ENCODE assay signal across 14 mouse cellular contexts in genomic region chr6:141200173-141200615, GRCm38 (mm10). TPM values are rescaled to one million over a fixed set of nuclear protein-coding genes. Genes with fewer than 3 reads are reported as not detected.
DNase-seq lines count a peak whose midpoint lies in the region; ATAC-seq and TF ChIP-seq lines count a peak whose summit lies in the region.
"Had no signal": no experiment of that assay in that cellular context is flagged by ENCODE, and none has a peak within 500 bp of the region (broad histone marks: within the 10 kb centered on the region; RNA-seq: fewer than 3 reads in every experiment).

No protein-coding gene starts in this region.

- no peak overlapping the region for H3K27ac ChIP-seq in heart, embryonic 15.5 days
- H3K27ac ChIP-seq in midbrain, embryonic 11.5 days (ENCODE audit: low read depth, low read length), result no peak overlapping the region
- H3K27ac ChIP-seq in midbrain, embryonic 10.5 days (replicated peaks), result no peak overlapping the region
- no peak overlapping the region for H3K27ac ChIP-seq in hindbrain, embryonic 15.5 days (replicated peaks)
- no peak overlapping the region for H3K27ac ChIP-seq in midbrain, postnatal 0 days (ENCODE audit: low read depth, low read length)
- H3K27ac ChIP-seq: liver, embryonic 15.5 days had no signal

- H3K4me1 ChIP-seq in heart, embryonic 15.5 days (replicated peaks), result no peaks in the 10 kb centered on the region
- H3K4me1 ChIP-seq in midbrain, embryonic 11.5 days (ENCODE audit: control insufficient read depth, insufficient read depth, low read length), result no peaks in the 10 kb centered on the region
- H3K4me1 ChIP-seq in midbrain, embryonic 10.5 days, result no peaks in the 10 kb centered on the region
- H3K4me1 ChIP-seq in hindbrain, embryonic 15.5 days (replicated peaks), result no peaks in the 10 kb centered on the region
- no peaks in the 10 kb centered on the region for H3K4me1 ChIP-seq in midbrain, postnatal 0 days (ENCODE audit: insufficient read depth, low read length)
- H3K4me1 ChIP-seq: liver, embryonic 15.5 days had no signal

- H3K9me3 ChIP-seq in heart, embryonic 15.5 days (replicated peaks), result no peaks in the 10 kb centered on the region
- no peaks in the 10 kb centered on the region for H3K9me3 ChIP-seq in midbrain, embryonic 11.5 days (ENCODE audit: control insufficient read depth, low read length)
- H3K9me3 ChIP-seq in midbrain, embryonic 10.5 days (replicated peaks), result no peaks in the 10 kb centered on the region
- no peaks in the 10 kb centered on the region for H3K9me3 ChIP-seq in hindbrain, embryonic 15.5 days
- H3K9me3 ChIP-seq in midbrain, postnatal 0 days (ENCODE audit: low read length), result no peaks in the 10 kb centered on the region
- H3K9me3 ChIP-seq: liver, embryonic 15.5 days had no signal

- no peak overlapping the region for H3K4me3 ChIP-seq in heart, embryonic 15.5 days
- H3K4me3 ChIP-seq in midbrain, embryonic 11.5 days (ENCODE audit: low read depth, low read length), result no peak overlapping the region
- H3K4me3 ChIP-seq in midbrain, embryonic 10.5 days, result no peak overlapping the region
- no peak overlapping the region for H3K4me3 ChIP-seq in hindbrain, embryonic 15.5 days
- no peak overlapping the region for H3K4me3 ChIP-seq in midbrain, postnatal 0 days (ENCODE audit: low read depth, low read length)
- H3K4me3 ChIP-seq: liver, embryonic 15.5 days had no signal

- no peak overlapping the region for H3K9ac ChIP-seq in heart, embryonic 15.5 days
- no peak overlapping the region for H3K9ac ChIP-seq in midbrain, embryonic 11.5 days (ENCODE audit: low read length)
- no peak overlapping the region for H3K9ac ChIP-seq in hindbrain, embryonic 15.5 days
- H3K9ac ChIP-seq in midbrain, postnatal 0 days (replicated peaks; ENCODE audit: low read length, poor library complexity, severe bottlenecking), result no peak overlapping the region
- H3K9ac ChIP-seq: liver, embryonic 15.5 days had no signal

- no peaks in the 10 kb centered on the region for H3K36me3 ChIP-seq in heart, embryonic 15.5 days
- no peaks in the 10 kb centered on the region for H3K36me3 ChIP-seq in midbrain, embryonic 11.5 days (ENCODE audit: control insufficient read depth, insufficient read depth, low read length)
- no peaks in the 10 kb centered on the region for H3K36me3 ChIP-seq in midbrain, embryonic 10.5 days
- H3K36me3 ChIP-seq in hindbrain, embryonic 15.5 days, result no peaks in the 10 kb centered on the region
- H3K36me3 ChIP-seq in midbrain, postnatal 0 days (ENCODE audit: insufficient read depth, low read length), result no peaks in the 10 kb centered on the region
- H3K36me3 ChIP-seq: liver, embryonic 15.5 days had no signal

- DNase-seq in heart, adult 18-20 months, result no peak
- no peak for DNase-seq in midbrain, embryonic 11.5 days (ENCODE audit: low spot score, missing footprints)
- no peak for DNase-seq in midbrain, embryonic 10.5 days (ENCODE audit: low spot score)
- DNase-seq in midbrain, postnatal 0 days (ENCODE audit: low spot score), result no peak
- DNase-seq in B cell, adult 2 months, result no peak
- DNase-seq in embryo, embryonic 9.5 days (ENCODE audit: extremely low spot score), result no peak
- DNase-seq: cerebellum, postnatal 36 days; heart, postnatal 14 days; kidney, postnatal 14 days had no signal

- ATAC-seq in heart, embryonic 15.5 days (replicated peaks; ENCODE audit: insufficient number of reproducible peaks, insufficient read depth, low FRiP score, low read depth), result peak; percentile 53; the same call in 1 of the 2 replicates
- peak; percentile 50 for ATAC-seq in midbrain, embryonic 11.5 days (ENCODE audit: low FRiP score)
- ATAC-seq in hindbrain, embryonic 15.5 days (ENCODE audit: low FRiP score, low read depth), result peak; percentile 51; the same call in 1 of the 2 replicates
- peak; percentile 38 for ATAC-seq in midbrain, postnatal 0 days (ENCODE audit: low FRiP score)
- ATAC-seq: CD4-positive, CD25-positive, alpha-beta regulatory T cell, adult 4 months; Patski had no signal

- no peak for TF ChIP-seq CTCF in midbrain, postnatal 0 days (IDR thresholded peaks at IDR 0.05)

- no peak overlapping the region for H3K4me2 ChIP-seq in heart, embryonic 15.5 days
- H3K4me2 ChIP-seq in midbrain, embryonic 11.5 days, result no peak overlapping the region
- no peak overlapping the region for H3K4me2 ChIP-seq in hindbrain, embryonic 15.5 days
- H3K4me2 ChIP-seq in midbrain, postnatal 0 days (ENCODE audit: low read depth, low read length, poor library complexity, severe bottlenecking), result no peak overlapping the region
- H3K4me2 ChIP-seq: liver, embryonic 15.5 days had no signal

- no peaks in the 10 kb centered on the region for H3K27me3 ChIP-seq in heart, embryonic 15.5 days
- no peaks in the 10 kb centered on the region for H3K27me3 ChIP-seq in midbrain, embryonic 11.5 days (ENCODE audit: control insufficient read depth, insufficient read depth, low read length)
- no peaks in the 10 kb centered on the region for H3K27me3 ChIP-seq in midbrain, embryonic 10.5 days (ENCODE audit: low read depth, poor library complexity, severe bottlenecking)
- no peaks in the 10 kb centered on the region for H3K27me3 ChIP-seq in hindbrain, embryonic 15.5 days
- H3K27me3 ChIP-seq in midbrain, postnatal 0 days (ENCODE audit: insufficient read depth, low read length), result no peaks in the 10 kb centered on the region
- H3K27me3 ChIP-seq: liver, embryonic 15.5 days; Patski had no signal

RNA-seq across cellular contexts. Expression of gene Pde3a, which starts 48.9 kb away (rescaled TPM):
- polyA plus RNA-seq in heart, embryonic 15.5 days (2015; fragmentation: Nextera tagmentation; extraction: Ambion mirVana), result 11.2 and 13.0 TPM in 2 replicates
- 10 to 100 TPM; 66.6 to 70.3 TPM for total RNA-seq in heart, adult 18-20 months (2021)
- polyA plus RNA-seq in midbrain, embryonic 11.5 days (2014; fragmentation: Nextera tagmentation; extraction: Ambion mirVana), result 1.2 and 2.1 TPM in 2 replicates
- 0.63 and 1.3 TPM in 2 replicates for polyA plus RNA-seq in midbrain, embryonic 10.5 days (2016; fragmentation: Nextera tagmentation; extraction: Ambion mirVana)
- polyA plus RNA-seq in hindbrain, embryonic 15.5 days (2015; fragmentation: Nextera tagmentation; extraction: Ambion mirVana), result 2.5 and 2.7 TPM in 2 replicates
- 11.2 and 12.1 TPM in 2 replicates for total RNA-seq in midbrain, postnatal 0 days (2014; rRNA removed)
- polyA plus RNA-seq in midbrain, postnatal 0 days (2015; fragmentation: Nextera tagmentation; extraction: Ambion mirVana), result 1.5 and 2.0 TPM in 2 replicates
- polyA plus RNA-seq: CD4-positive, CD25-positive, alpha-beta regulatory T cell, adult 4 months had no signal
